Mouse (Mus musculus) erythroblast, embryonic 14.5 days (primary cell): ENCODE measurements around the gene Dnajb12. TPM values are rescaled to one million over a fixed set of nuclear protein-coding genes. Genes with fewer than 3 reads are reported as not detected.

Source experiments
- H3K27me3 ChIP-seq: 2 replicates; pipeline ENCODE4 v1.6.1; 2012; ENCODE audit warnings: inconsistent platforms; ENCODE audit not compliant: control insufficient read depth
- H3K36me3 ChIP-seq: 2 replicates; pipeline ENCODE4 v1.6.1; 2012; ENCODE audit warnings: mild to moderate bottlenecking, inconsistent platforms; ENCODE audit not compliant: control insufficient read depth
- H3K4me1 ChIP-seq: 2 replicates; pipeline ENCODE4 v1.6.1; 2012; ENCODE audit warnings: inconsistent platforms; ENCODE audit not compliant: control insufficient read depth
- H3K4me3 ChIP-seq: replicated peaks from 2 replicates; pipeline ENCODE3; 2012; ENCODE audit warnings: moderate library complexity, mild to moderate bottlenecking, inconsistent platforms
- H3K9me3 ChIP-seq: 2 replicates; pipeline ENCODE4 v1.6.1; 2012; ENCODE audit warnings: low read length, inconsistent platforms, mixed read lengths; ENCODE audit not compliant: control insufficient read depth
- GATA1 ChIP-seq: IDR thresholded peaks from 2 replicates; pipeline ENCODE4 v1.6.1; 2012; ENCODE audit warnings: low read length, inconsistent platforms, mixed read lengths
- TAL1 ChIP-seq: IDR thresholded peaks from 3 replicates; pipeline ENCODE4 v1.6.1; 2012; ENCODE audit warnings: low read length, inconsistent platforms, mixed read lengths
- polyA plus RNA-seq: library from polyadenylated mRNA; stranded (reverse); fragments of >175 nt; gene quantifications from 2 replicates; pipeline ENCODE4 v1.2.3, GENCODE M21; 2012

Dnajb12 gene
- polyA plus RNA-seq, 1 experiment: 7.9 TPM

DNA sequence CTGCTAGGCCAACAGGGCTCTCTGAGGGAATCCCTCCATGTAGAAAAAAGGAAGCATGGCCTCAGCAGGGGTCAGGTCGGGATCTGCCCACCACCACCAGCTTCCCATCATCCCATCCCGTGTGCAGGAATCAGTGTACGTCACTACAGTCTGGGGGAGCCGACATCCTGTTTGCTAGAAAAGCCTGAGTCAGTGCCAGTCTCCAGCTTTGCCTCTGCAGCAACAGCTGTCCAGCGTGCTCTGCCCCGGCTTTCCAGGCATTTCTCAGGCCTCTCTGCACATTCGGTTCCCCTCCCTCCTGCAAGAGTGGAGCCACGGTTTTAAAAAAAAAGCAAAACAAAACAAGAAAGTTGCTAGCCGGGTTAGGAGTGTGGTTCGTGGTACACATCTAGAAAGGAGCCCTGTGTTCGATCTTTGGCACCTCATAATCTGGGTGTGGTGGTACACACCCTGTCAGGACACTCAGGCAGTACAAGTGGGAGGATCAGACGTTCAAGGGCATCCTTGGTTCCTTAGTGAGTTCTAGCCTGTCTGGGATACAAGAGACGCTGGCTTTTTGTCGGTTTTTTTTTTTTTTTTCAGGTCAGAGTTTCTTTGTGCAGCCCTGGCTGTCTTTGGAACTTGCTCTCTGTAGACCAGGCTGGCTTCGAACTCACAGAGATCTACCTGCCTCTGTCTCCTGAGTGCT, 40.3 kb downstream of the Dnajb12 start:
- Histone ChIP-seq H3K27me3 (peaks cover 8% of the 10 kb centered on the region; the same call in 1 of the 2 replicates), H3K9me3 (no peaks in the 10 kb centered on the region), H3K4me3 (no peak overlapping the region), H3K36me3 (no peaks in the 10 kb centered on the region), H3K4me1 (peaks cover 43% of the 10 kb centered on the region)
- TF ChIP-seq TAL1 (no peak), GATA1 (no peak)

DNA sequence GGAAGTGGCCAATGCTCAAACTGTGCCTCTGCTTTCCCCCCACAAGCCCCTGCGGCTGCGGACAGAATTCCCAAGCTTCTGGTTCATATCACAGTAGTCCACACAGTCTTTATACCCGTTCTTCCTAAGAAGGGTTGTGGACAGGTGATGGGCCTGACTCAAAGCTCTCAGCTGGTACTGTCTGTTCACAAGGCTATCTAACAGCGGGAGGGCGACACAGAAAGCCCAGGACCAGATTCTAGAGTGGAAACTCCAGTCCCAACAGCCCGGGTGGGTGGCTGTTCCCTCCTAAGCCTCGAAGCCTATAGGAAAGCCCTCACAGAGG, 41.1 kb downstream of the Dnajb12 start:
- Histone ChIP-seq H3K9me3 (no peaks in the 10 kb centered on the region), H3K27me3 (peaks cover 8% of the 10 kb centered on the region; the same call in 1 of the 2 replicates)

DNA sequence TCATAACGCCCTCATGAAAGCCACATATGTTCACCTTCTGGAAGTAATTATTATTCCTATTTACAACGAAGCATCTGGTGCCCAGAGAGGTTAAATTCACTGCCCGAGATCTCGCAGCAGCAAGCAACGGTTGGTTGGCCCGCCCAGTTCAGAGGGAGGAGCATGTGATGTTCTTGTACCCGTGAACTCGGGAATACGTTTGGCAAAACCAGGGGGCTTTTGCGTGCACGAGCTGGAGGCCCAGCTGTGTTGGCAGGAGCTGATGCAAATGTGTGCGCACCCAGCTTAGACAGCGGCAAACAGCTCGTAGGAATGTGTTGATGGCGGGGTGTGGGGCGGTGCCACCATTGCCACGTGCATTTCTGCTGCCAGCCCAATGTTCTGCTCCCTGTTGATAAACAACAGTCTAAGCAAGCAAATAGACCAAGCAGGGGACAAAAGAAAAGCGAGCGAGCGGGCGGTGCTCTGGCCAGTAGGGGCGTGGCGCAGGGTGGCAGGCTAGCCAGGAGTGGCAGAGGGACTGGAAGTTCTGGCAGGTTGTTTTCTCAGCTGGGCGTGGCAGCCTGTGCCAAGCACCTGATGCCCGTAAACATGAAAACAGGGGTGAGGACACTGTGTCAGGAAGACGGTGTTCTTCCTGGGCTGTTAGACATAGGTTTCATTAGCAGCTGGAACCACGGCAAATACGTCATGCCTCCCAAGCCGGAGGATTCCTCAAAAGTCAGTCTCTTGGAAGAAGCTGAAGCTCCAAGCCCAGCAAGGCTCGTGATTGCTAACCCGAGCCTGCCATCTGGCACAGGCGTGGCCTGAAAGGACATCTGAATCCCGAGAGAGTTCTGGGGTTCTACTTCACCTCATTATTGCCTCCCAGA, 41.7 kb downstream of the Dnajb12 start:
- H3K27me3 ChIP-seq: peaks cover 7% of the 10 kb centered on the region; the same call in 1 of the 2 replicates
- H3K4me1 ChIP-seq: peaks cover 37% of the 10 kb centered on the region
- H3K36me3 ChIP-seq: no peaks in the 10 kb centered on the region
- H3K9me3 ChIP-seq: no peaks in the 10 kb centered on the region
- H3K4me3 ChIP-seq: peak overlapping the region; percentile 63
- TF ChIP-seq TAL1 (no peak), GATA1 (no peak)

More for the DNA sequence above, 41.1 kb downstream of the Dnajb12 start:
- Histone ChIP-seq H3K4me1 (peaks cover 40% of the 10 kb centered on the region), H3K36me3 (no peaks in the 10 kb centered on the region), H3K4me3 (peak overlapping the region; percentile 63)
- TF ChIP-seq GATA1 (no peak), TAL1 (no peak)

DNA sequence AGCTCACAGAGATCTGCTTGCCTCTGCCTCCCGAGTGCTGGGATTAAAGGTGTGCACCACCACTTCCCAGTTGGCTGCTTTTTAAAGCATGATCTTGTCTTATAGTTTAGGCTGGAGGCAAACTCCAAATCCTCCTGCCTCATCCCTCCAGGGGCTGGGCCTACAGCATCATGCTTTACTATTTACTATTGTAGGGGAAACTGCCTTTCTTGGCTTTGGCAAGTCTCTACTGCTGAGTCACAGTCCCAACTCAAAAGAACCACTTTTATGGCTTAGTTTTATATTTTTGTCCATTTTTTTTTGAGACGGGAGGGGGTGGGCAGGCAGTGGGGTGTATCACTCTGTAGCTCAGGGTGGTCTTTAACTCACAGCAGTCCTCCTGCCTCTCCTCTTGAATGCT, 44.1 kb downstream of the Dnajb12 start:
- TF ChIP-seq TAL1 (no peak), GATA1 (no peak)
- Histone ChIP-seq H3K4me1 (peaks cover 29% of the 10 kb centered on the region), H3K9me3 (no peaks in the 10 kb centered on the region), H3K36me3 (no peaks in the 10 kb centered on the region), H3K27me3 (no peaks in the 10 kb centered on the region), H3K4me3 (no peak overlapping the region)

DNA sequence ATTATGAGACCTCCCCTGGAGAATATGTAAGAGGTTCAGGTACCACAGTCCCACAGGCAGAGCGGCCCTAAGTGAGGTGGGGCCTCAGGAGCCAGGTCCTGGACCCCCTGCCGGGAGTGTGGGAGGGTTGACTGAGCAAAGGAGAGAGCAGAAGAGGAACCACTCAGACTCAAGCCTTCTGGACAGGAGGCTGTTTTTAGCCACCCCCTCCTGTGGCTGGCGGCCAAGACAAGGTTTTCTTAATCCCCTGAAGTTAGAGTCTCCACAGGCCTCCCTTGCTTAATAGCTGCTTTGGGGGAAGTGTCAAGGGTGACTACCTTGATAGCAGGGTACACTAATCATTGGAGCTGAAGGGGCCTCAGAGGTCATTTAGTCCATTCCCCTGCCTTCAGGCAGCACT, 44.9 kb downstream of the Dnajb12 start:
- Histone ChIP-seq H3K36me3 (no peaks in the 10 kb centered on the region), H3K27me3 (no peaks in the 10 kb centered on the region), H3K4me3 (no peak overlapping the region), H3K4me1 (peaks cover 30% of the 10 kb centered on the region), H3K9me3 (no peaks in the 10 kb centered on the region)
- no peak for TF ChIP-seq TAL1
- TF ChIP-seq GATA1: no peak

DNA sequence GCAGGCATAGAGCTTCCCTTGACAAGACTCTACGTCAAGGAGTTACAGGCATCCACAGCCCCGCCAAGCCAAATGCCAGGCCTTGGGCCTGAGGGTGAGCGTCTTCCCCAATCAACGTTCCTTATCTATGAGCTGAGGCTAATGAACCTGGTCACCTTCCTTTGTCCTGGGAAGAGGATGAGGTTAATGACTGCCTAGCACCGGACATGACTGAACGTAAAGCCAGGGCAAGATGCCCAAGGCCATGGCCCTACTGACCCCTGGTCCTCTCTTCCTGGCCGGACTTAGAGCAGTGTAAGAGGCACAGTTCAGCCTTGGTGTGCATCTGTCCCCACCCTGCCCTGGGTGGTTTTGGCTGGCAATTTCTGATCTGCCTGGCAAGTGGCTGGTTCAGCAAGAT, 49.8 kb downstream of the Dnajb12 start:
- TF ChIP-seq TAL1 (no peak), GATA1 (no peak)
- Histone ChIP-seq H3K9me3 (no peaks in the 10 kb centered on the region), H3K4me3 (no peak overlapping the region), H3K36me3 (no peaks in the 10 kb centered on the region), H3K27me3 (peaks cover under 1% of the 10 kb centered on the region; the same call in 1 of the 2 replicates), H3K4me1 (peaks cover 3% of the 10 kb centered on the region; the same call in 1 of the 2 replicates)

DNA sequence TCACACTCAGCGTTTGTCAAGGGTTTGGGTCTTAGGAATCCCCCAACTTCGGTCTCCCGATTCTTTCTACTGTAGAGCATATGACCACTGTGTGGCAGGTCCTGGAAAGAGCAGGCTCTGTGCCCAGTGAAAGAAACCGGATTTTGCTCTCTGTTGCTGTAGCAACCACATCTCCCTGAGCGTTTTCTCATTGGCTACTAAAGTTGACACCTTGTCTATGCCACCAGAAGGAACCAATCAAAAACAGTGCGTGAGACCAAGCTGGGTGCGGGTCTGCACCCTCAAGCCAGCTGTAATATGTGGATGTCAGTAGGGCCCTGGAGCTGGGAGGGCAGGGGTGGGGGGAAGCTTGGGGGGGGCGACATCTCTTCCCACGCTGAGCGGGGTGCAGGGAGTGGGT, 51.6 kb downstream of the Dnajb12 start:
- H3K36me3 ChIP-seq: no peaks in the 10 kb centered on the region
- peaks cover 3% of the 10 kb centered on the region; the same call in 1 of the 2 replicates for H3K4me1 ChIP-seq
- no peak overlapping the region for H3K4me3 ChIP-seq
- TF ChIP-seq TAL1 (no peak), GATA1 (no peak)
- no peaks in the 10 kb centered on the region for H3K9me3 ChIP-seq
- H3K27me3 ChIP-seq: peaks cover 2% of the 10 kb centered on the region; the same call in 1 of the 2 replicates

DNA sequence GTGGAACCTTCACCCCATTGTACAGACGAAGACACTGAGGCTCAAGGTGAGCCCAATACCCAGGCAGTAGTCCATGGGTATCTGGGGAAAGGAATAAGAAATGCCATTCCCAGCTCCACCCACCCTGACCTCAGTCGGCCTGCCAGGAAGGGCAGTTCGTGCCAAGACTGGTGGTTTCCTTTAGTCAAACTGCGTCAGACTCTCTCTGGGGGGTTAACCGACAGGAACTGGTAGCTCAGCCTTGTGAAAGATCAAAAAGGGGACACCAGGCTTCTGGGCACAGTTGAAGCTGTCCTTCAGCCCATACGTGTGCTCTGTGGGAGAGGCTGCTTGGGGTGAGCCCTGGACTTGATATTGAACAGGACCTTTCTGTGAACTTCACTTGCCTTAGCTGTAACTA, 53.2 kb downstream of the Dnajb12 start:
- no peak for TF ChIP-seq GATA1
- TF ChIP-seq TAL1: no peak
- Histone ChIP-seq H3K9me3 (no peaks in the 10 kb centered on the region), H3K4me1 (peaks cover 3% of the 10 kb centered on the region; the same call in 1 of the 2 replicates), H3K4me3 (no peak overlapping the region), H3K36me3 (no peaks in the 10 kb centered on the region), H3K27me3 (peaks cover 2% of the 10 kb centered on the region; the same call in 1 of the 2 replicates)

DNA sequence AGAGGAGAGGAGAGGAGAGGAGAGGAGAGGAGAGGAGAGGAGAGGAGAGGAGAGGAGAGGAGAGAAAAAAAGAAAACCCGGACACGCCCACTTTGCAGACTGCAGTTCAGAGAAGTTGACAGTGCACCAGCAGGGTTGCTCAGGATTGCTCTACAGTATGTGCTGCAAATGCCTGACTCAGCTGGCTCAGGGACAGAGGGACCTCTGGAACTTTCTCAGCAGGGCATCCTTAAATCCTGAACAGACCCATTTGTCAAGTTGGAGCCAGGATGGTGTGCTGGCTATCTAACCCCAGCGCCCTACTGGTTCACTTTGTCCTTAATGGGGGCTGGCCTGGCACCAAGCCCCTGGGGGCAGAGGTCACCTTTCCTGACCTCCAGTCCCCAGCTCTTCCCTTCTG, 54.7 kb downstream of the Dnajb12 start:
- TF ChIP-seq TAL1 (no peak), GATA1 (no peak)
- Histone ChIP-seq H3K27me3 (peaks cover 2% of the 10 kb centered on the region; the same call in 1 of the 2 replicates), H3K9me3 (no peaks in the 10 kb centered on the region)

More for the DNA sequence above, 54.7 kb downstream of the Dnajb12 start:
- peaks cover 3% of the 10 kb centered on the region; the same call in 1 of the 2 replicates for H3K4me1 ChIP-seq
- no peak overlapping the region for H3K4me3 ChIP-seq
- no peaks in the 10 kb centered on the region for H3K36me3 ChIP-seq
